Mouse (Mus musculus): Measurements from ENCODE around the gene Snx5. TPM values are rescaled to one million over a fixed set of nuclear protein-coding genes. Genes with fewer than 3 reads are reported as not detected.
A peak's percentile ranks its signal among the peaks of the same experiment; 100 is the strongest.

The Snx5 gene
- polyA plus RNA-seq (2015; fragmentation: Nextera tagmentation; extraction: Ambion mirVana) = 55.2 and 64.3 TPM in 2 replicates

DNA sequence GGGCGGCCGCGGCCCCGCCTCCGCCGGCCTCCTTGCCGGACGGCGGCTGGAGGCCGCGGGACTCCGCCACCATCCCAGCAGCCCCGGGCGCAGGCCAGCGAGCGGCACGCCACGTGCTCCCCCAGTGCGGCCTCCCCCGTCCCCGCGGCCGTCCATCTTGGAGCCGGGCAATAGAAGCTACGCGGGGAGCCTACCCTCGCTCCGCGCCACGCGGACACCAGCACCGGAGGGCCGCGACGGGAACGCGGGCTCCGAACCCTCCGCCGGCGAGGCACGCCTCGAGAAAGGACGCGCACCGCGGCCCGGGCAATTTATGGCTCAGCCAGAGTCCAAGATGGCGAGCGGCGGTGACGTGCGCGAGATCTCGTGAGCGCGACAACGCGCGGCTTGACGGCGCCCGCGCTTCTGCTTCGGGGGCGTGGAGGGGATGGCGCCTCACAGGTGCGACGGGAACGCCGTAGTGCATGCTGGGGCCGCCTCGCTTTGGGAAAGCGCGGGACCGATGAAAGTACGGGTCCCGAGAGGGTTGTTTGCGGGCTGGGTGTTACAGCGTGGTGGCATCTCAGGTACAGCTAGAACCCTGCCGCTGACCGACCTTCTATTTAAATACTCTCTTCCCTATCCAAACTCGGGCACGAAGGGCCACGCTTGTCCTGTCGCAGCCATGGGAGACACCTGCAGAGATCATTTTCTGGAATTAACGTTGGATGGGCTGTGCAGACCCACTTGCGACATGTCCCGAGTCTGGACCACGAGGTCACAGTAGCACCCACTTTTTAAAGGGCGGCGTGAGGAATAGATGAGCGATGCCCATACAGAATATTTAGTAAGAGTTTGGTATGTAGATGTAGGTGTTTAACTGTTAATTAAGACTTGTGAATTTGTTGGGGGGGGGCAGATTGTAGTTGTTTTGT lies at the start of gene Snx5, which contains the start of gene Mgme1:
Gene Snx5, minus strand, starts transcription at position 400 of the 914 bp plus-strand sequence.
Gene Mgme1, plus strand, starts transcription at position 157 of the 914 bp plus-strand sequence.
- Histone ChIP-seq H3K27ac (ENCODE audit: low read length) (peak within 1 kb of the TSS; percentile 80), H3K4me2 (ENCODE audit: low read length) (peak within 1 kb of the TSS; percentile 76), H3K36me3 (ENCODE audit: control insufficient read depth, insufficient read depth) (no peaks in the 10 kb centered on the region), H3K4me1 (replicated peaks; ENCODE audit: control insufficient read depth, insufficient read depth, low read length) (peaks cover 21% of the 10 kb centered on the region), H3K9me3 (ENCODE audit: control insufficient read depth, low read length) (no peaks in the 10 kb centered on the region), H3K27me3 (replicated peaks; ENCODE audit: control insufficient read depth, insufficient read depth, low read length) (no peaks in the 10 kb centered on the region), H3K4me3 (replicated peaks; ENCODE audit: low read length) (peak within 1 kb of the TSS; percentile 70), H3K9ac (replicated peaks; ENCODE audit: low read depth, low read length) (peak within 1 kb of the TSS; percentile 77)
- peak; percentile 98 for ATAC-seq
- under 1% methylated on average over 79 of the region's 93 CpGs for WGBS

DNA sequence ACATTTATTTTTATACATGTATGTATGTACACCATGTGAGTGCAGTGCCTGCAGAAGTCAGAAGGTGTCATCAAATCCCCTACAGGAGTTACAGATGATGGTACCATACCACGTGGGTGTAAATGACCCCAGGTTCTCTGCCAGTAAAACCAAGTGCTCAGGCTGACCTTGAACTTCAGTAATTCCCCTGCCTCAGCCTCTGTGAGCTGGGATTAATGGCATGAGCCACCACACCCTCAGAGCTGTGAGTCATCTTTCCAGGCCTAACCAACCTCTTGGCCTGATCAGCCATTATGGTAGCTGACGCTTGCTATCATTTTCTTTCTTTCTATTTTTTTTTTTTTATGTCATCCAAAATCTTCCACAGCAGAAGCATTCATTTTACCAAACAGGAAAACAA lies 40.7 kb upstream of the Snx5 start:
- H3K4me2 ChIP-seq (ENCODE audit: low read length) = no peak overlapping the region
- H3K27ac ChIP-seq (ENCODE audit: low read length) = no peak overlapping the region
- 84% methylated on average over 2 of the region's 2 CpGs for WGBS
- H3K4me1 ChIP-seq (replicated peaks; ENCODE audit: control insufficient read depth, insufficient read depth, low read length) = no peaks in the 10 kb centered on the region
- H3K4me3 ChIP-seq (replicated peaks; ENCODE audit: low read length) = no peak overlapping the region
- H3K9ac ChIP-seq (replicated peaks; ENCODE audit: low read depth, low read length) = no peak overlapping the region
- H3K27me3 ChIP-seq (replicated peaks; ENCODE audit: control insufficient read depth, insufficient read depth, low read length) = no peaks in the 10 kb centered on the region
- ATAC-seq = no peak
- no peaks in the 10 kb centered on the region for H3K36me3 ChIP-seq (ENCODE audit: control insufficient read depth, insufficient read depth)
- H3K9me3 ChIP-seq (ENCODE audit: control insufficient read depth, low read length) = no peaks in the 10 kb centered on the region

DNA sequence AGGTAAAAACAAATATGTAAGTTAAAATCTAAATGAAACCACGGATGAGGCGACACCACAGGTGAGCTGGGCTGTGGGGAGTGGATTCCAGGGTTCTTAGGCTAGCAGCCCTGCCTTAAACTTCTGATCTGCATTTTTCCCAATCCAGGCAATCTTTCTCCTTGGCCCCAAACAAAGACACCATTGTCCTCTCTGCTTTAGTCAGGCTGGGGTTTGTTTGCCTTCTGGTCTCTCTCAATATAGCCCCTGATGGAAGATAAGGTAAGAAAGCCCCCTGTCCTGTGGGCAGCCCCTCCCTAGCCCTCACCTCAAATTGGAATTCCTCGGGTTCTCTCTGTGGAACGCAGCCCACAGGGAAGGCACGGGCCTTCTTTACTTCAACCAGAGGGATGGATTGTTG lies 39.6 kb upstream of the Snx5 start:
- 16% methylated on average over 5 of the region's 5 CpGs for WGBS
- Histone ChIP-seq H3K9me3 (ENCODE audit: control insufficient read depth, low read length) (no peaks in the 10 kb centered on the region), H3K27me3 (replicated peaks; ENCODE audit: control insufficient read depth, insufficient read depth, low read length) (no peaks in the 10 kb centered on the region), H3K4me2 (ENCODE audit: low read length) (no peak overlapping the region), H3K4me3 (replicated peaks; ENCODE audit: low read length) (no peak overlapping the region), H3K9ac (replicated peaks; ENCODE audit: low read depth, low read length) (no peak overlapping the region), H3K27ac (ENCODE audit: low read length) (no peak overlapping the region), H3K36me3 (ENCODE audit: control insufficient read depth, insufficient read depth) (no peaks in the 10 kb centered on the region), H3K4me1 (replicated peaks; ENCODE audit: control insufficient read depth, insufficient read depth, low read length) (no peaks in the 10 kb centered on the region)
- no peak for ATAC-seq

DNA sequence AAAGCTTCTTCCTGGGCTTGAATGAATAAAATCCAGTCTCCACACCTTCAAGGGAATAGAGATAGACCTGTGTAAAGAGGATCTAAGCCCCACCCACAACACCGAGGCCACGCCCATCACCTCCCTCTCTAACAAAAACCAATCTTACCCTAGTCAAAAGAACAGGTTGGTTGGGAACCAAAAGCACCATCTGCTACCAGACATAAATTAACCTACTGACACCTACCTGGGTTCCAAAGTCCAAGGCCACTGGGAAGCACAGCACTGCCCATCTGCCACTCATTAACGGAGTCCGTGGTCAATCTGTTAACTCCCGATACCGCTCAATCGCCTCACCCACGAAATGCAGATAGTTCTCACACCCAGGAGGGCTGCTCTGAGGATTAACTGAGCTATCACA lies 37.9 kb upstream of the Snx5 start:
- Histone ChIP-seq H3K27me3 (replicated peaks; ENCODE audit: control insufficient read depth, insufficient read depth, low read length) (no peaks in the 10 kb centered on the region), H3K27ac (ENCODE audit: low read length) (no peak overlapping the region), H3K36me3 (ENCODE audit: control insufficient read depth, insufficient read depth) (no peaks in the 10 kb centered on the region), H3K9ac (replicated peaks; ENCODE audit: low read depth, low read length) (no peak overlapping the region), H3K4me2 (ENCODE audit: low read length) (no peak overlapping the region), H3K4me3 (replicated peaks; ENCODE audit: low read length) (no peak overlapping the region), H3K4me1 (replicated peaks; ENCODE audit: control insufficient read depth, insufficient read depth, low read length) (no peaks in the 10 kb centered on the region), H3K9me3 (ENCODE audit: control insufficient read depth, low read length) (no peaks in the 10 kb centered on the region)
- 53% methylated on average over 8 of the region's 8 CpGs for WGBS
- no peak for ATAC-seq

DNA sequence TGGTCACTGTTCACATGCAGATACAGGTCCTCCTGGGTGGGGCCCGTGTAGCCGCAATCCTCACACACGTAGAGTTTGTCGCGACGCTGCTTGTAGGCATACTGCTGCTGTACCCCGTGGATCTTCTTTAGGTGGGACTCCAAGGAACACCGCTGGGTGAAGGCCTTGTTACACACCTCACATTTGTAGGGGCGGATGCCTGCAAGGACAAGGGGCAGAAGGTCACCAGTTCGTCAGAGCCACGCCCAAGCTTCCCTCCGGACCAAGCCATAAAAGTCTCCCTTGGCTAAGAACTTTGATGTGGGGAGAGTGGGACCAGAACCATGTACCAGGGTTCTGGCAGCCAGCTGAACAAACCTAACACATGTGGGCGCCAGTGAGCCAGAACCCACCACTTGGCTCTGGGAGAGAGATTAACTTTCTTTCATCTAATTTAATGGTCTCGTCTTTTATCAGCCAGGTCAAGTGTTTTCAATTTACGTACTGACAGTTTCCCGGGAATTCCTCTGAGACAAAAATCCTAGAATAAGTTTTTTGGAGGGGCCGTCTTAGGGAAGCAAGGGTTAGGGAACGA lies 35.1 kb upstream of the Snx5 start:
- H3K9ac ChIP-seq (replicated peaks; ENCODE audit: low read depth, low read length) = no peak overlapping the region
- H3K27ac ChIP-seq (ENCODE audit: low read length) = no peak overlapping the region
- no peak overlapping the region for H3K4me2 ChIP-seq (ENCODE audit: low read length)
- WGBS = 74% methylated on average over 18 of the region's 18 CpGs
- H3K27me3 ChIP-seq (replicated peaks; ENCODE audit: control insufficient read depth, insufficient read depth, low read length) = no peaks in the 10 kb centered on the region
- H3K9me3 ChIP-seq (ENCODE audit: control insufficient read depth, low read length) = no peaks in the 10 kb centered on the region
- no peak overlapping the region for H3K4me3 ChIP-seq (replicated peaks; ENCODE audit: low read length)
- no peaks in the 10 kb centered on the region for H3K4me1 ChIP-seq (replicated peaks; ENCODE audit: control insufficient read depth, insufficient read depth, low read length)
- H3K36me3 ChIP-seq (ENCODE audit: control insufficient read depth, insufficient read depth) = no peaks in the 10 kb centered on the region
- no peak for ATAC-seq

DNA sequence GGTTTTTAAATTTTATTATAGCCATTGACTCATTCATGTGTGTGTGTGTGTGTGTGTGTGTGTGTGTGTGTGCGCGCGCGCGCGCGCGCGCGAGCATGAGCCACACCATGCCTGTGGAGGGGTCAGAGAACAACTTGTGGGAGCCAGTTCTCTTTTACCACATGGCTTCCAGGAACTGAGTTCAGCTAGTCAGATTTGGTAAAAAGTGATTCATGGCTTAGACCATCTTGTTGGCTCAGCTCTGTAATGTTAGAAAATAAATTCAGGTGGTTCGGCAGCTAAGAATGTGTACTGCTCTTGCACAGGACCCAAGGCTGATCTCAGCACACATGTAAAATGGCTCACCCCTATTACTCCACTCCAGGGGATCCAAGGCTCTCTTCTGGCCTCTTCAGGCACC lies 30.4 kb upstream of the Snx5 start:
- H3K4me3 ChIP-seq (replicated peaks; ENCODE audit: low read length) = no peak overlapping the region
- 94% methylated on average over 11 of the region's 11 CpGs for WGBS
- no peaks in the 10 kb centered on the region for H3K9me3 ChIP-seq (ENCODE audit: control insufficient read depth, low read length)
- H3K36me3 ChIP-seq (ENCODE audit: control insufficient read depth, insufficient read depth) = no peaks in the 10 kb centered on the region
- no peak overlapping the region for H3K4me2 ChIP-seq (ENCODE audit: low read length)
- no peaks in the 10 kb centered on the region for H3K4me1 ChIP-seq (replicated peaks; ENCODE audit: control insufficient read depth, insufficient read depth, low read length)
- no peak for ATAC-seq
- H3K27me3 ChIP-seq (replicated peaks; ENCODE audit: control insufficient read depth, insufficient read depth, low read length) = no peaks in the 10 kb centered on the region
- no peak overlapping the region for H3K27ac ChIP-seq (ENCODE audit: low read length)
- no peak overlapping the region for H3K9ac ChIP-seq (replicated peaks; ENCODE audit: low read depth, low read length)

DNA sequence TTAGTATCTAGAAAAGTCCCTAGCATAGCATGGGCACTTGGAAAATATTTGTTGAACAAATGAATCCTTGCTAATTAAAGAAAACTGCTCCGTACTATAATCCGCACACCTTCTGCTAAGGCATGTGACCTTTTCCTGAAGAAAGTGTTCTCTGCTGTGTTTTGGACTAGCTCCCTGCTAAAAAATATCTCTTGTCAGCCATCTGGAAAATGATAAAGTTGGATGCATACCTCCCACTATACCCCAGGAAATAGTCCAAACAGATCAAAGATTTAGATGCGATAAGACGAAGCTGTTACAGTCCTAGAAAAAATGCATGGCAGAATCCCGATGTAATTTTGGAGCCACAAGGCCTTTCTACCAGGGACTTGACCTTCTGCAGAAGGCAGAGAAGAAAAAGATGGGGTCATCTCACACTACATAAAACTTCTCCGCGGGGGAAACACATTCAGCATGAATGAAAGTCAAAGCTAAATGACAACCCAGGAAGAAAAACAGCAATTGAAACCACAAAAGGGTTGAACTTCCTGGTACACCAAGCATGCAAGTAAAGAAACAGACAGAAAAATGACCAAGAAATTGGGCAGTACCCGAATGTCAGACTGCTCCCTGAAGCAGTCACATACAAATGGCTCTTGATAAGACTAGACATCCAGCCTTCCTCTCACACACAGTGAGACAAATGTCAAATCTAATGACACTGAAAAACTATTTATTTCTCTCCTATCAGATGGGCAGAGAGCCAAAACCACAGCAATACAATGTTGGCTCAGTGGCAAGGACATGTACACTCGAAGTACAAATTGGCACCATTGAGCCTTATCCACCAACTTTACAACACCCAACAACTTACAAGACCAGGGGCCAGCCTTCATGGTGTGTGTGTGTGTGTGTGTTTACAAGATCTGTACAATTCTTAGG lies 29.3 kb upstream of the Snx5 start:
- no peak overlapping the region for H3K9ac ChIP-seq (replicated peaks; ENCODE audit: low read depth, low read length)
- no peak overlapping the region for H3K4me3 ChIP-seq (replicated peaks; ENCODE audit: low read length)
- 75% methylated on average over 9 of the region's 9 CpGs for WGBS
- no peak for ATAC-seq
- no peaks in the 10 kb centered on the region for H3K27me3 ChIP-seq (replicated peaks; ENCODE audit: control insufficient read depth, insufficient read depth, low read length)
- H3K27ac ChIP-seq (ENCODE audit: low read length) = no peak overlapping the region
- H3K9me3 ChIP-seq (ENCODE audit: control insufficient read depth, low read length) = no peaks in the 10 kb centered on the region
- no peaks in the 10 kb centered on the region for H3K4me1 ChIP-seq (replicated peaks; ENCODE audit: control insufficient read depth, insufficient read depth, low read length)
- H3K4me2 ChIP-seq (ENCODE audit: low read length) = no peak overlapping the region
- no peaks in the 10 kb centered on the region for H3K36me3 ChIP-seq (ENCODE audit: control insufficient read depth, insufficient read depth)

DNA sequence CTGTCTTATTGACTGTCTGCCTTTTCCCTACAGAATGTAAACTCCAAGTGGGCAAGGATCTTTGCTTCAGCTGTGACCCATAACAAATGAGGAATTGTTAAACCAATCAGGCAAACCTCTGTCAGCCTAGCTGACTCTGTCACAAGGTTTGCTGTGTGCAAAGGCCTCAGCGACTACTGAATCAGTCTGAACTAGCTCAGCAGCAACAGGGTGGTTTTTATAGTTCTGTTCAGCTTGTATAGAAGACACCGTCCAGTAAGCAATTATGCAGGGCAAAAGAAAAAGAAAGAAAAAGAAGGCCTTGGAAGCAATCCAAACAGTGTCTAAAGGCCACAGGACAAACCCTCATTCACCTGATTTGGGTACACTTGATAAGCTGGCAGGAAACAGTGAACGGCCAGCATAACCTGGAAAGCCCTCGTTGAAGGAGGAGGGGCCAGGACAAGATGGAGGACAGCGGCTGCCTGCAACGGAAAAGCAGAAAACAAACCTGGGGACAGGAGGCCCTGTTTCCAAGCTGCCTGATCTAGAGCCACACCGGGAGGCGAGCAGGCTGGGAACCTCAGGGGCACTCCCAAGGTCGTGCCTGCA lies 24.5 kb upstream of the Snx5 start:
- Histone ChIP-seq H3K27ac (ENCODE audit: low read length) (no peak overlapping the region), H3K4me3 (replicated peaks; ENCODE audit: low read length) (no peak overlapping the region), H3K4me2 (ENCODE audit: low read length) (no peak overlapping the region), H3K9ac (replicated peaks; ENCODE audit: low read depth, low read length) (no peak overlapping the region), H3K9me3 (ENCODE audit: control insufficient read depth, low read length) (no peaks in the 10 kb centered on the region), H3K4me1 (replicated peaks; ENCODE audit: control insufficient read depth, insufficient read depth, low read length) (no peaks in the 10 kb centered on the region), H3K36me3 (ENCODE audit: control insufficient read depth, insufficient read depth) (no peaks in the 10 kb centered on the region), H3K27me3 (replicated peaks; ENCODE audit: control insufficient read depth, insufficient read depth, low read length) (no peaks in the 10 kb centered on the region)
- ATAC-seq = no peak
- 47% methylated on average over 9 of the region's 9 CpGs for WGBS
